Mouse (Mus musculus) thymus, adult 18-20 months (tissue): Measurements from ENCODE around the gene Foxb2.
"Not testable (repeated sequence)": the region's sequence is repeated elsewhere in the genome, so short reads cannot be mapped to it uniquely, and the experiment has no call there.

Source experiments
- DNase-seq, 2 experiments: peaks; one replicate each; pipeline ENCODE4 v3.0.0; 2022; ENCODE audit warnings: mixed read lengths in 2 of 2

Foxb2 gene

GRCm38 (mm10) chr19:16873221-16873861 lies at the start of gene Foxb2:
Gene Foxb2 (minus strand): TSS chr19:16873805.
- DNase-seq = no peak

- DNase-seq = no peak
Measured at GRCm38 (mm10) chr19:16911507-16911906, 37.9 kb upstream of the Foxb2 start.

- peak in 1 of 2 experiments; percentile 5 for DNase-seq
Measured at GRCm38 (mm10) chr19:16903106-16903505, 29.5 kb upstream of the Foxb2 start.

GRCm38 (mm10) chr19:16899716-16900115 lies 26.1 kb upstream of the Foxb2 start:
- no peak for DNase-seq

- no peak for DNase-seq
Measured at GRCm38 (mm10) chr19:16898576-16898975, 25.0 kb upstream of the Foxb2 start.

- no peak for DNase-seq
Measured at GRCm38 (mm10) chr19:16876458-16876770, 2.8 kb upstream of the Foxb2 start.

- DNase-seq = no peak
Measured at GRCm38 (mm10) chr19:16875631-16876457, 2.2 kb upstream of the Foxb2 start.

GRCm38 (mm10) chr19:16874991-16875540 lies 1.5 kb upstream of the Foxb2 start:
- DNase-seq = no peak

- no peak for DNase-seq
Measured at GRCm38 (mm10) chr19:16873942-16874861, 597 bp upstream of the Foxb2 start.

- DNase-seq = no peak
Measured at GRCm38 (mm10) chr19:16872331-16873180, 1.0 kb downstream of the Foxb2 start.

GRCm38 (mm10) chr19:16871192-16871760 lies 2.3 kb downstream of the Foxb2 start:
- no peak for DNase-seq

- DNase-seq = no peak
Measured at GRCm38 (mm10) chr19:16870501-16871191, 3.0 kb downstream of the Foxb2 start.

- no peak for DNase-seq
Measured at GRCm38 (mm10) chr19:16868534-16868933, 5.1 kb downstream of the Foxb2 start.

GRCm38 (mm10) chr19:16858646-16859045 lies 15.0 kb downstream of the Foxb2 start:
- no peak for DNase-seq

- DNase-seq = no peak
Measured at GRCm38 (mm10) chr19:16856752-16857151, 16.9 kb downstream of the Foxb2 start.

GRCm38 (mm10) chr19:16844091-16844490 lies 29.5 kb downstream of the Foxb2 start:
- DNase-seq = not testable (repeated sequence)

- no peak for DNase-seq
Measured at GRCm38 (mm10) chr19:16841516-16842249, 31.9 kb downstream of the Foxb2 start.

- DNase-seq = no peak
Measured at GRCm38 (mm10) chr19:16841001-16841400, 32.6 kb downstream of the Foxb2 start.

GRCm38 (mm10) chr19:16827657-16828056 lies 45.9 kb downstream of the Foxb2 start:
- no peak for DNase-seq

GRCm38 (mm10) chr19:16825228-16825627 lies 48.4 kb downstream of the Foxb2 start:
- no peak for DNase-seq
